Mouse (Mus musculus) kidney, adult 2 months (tissue): ENCODE results near the gene Timm8a2.

Experiments
- CTCF ChIP-seq: fragments of 200-500 bp; conservative IDR thresholded peaks from 2 replicates; pipeline ENCODE4 v1.5.1; 2011; ENCODE audit warnings: low read depth, mild to moderate bottlenecking, control low read depth, low read length, moderate library complexity, mixed read lengths; ENCODE audit not compliant: insufficient read depth, insufficient read length
- POLR2A ChIP-seq: fragments of 200-500 bp; IDR thresholded peaks from one replicate; pipeline ENCODE4 v1.6.1; 2011; ENCODE audit warnings: low read depth, low read length, control low read depth

DNA sequence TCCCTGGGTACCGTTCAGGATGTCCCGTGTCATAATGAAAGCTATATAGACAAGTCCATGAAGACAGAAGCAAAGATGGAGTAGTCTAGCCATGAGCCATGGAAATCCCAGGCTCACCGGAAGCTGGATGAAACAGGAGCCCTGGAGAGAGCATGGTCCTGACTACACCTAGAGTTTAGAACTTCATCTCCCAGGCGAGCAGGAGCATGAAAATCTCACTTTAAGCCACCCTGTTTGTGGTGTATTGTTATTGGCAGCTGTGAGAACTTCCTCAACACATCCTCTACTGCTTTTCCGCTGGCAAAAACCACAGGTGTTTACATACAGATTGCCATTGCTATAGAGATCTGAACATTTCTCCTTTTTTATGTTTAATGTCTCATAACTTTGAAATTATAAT, 29.1 kb downstream of the Timm8a2 start:
- TF ChIP-seq CTCF (no peak), POLR2A (no peak)
